Mouse (Mus musculus) hindbrain, embryonic 11.5 days (tissue): Measurements from ENCODE around the gene Car1. TPM values are rescaled to one million over a fixed set of nuclear protein-coding genes. Genes with fewer than 3 reads are reported as not detected.
"Not testable (repeated sequence)": the region's sequence is repeated elsewhere in the genome, so short reads cannot be mapped to it uniquely, and the experiment has no call there.

Experiments used
- ATAC-seq: fragments of 200-750 bp; cut with Nextera tagmentation; 2 replicates; pipeline ENCODE4 v1.8.0; 2017; ENCODE audit warnings: mild to moderate bottlenecking, moderate TSS enrichment, moderate library complexity; ENCODE audit not compliant: low FRiP score
- DNase-seq: peaks from one replicate; pipeline ENCODE4 v3.0.0-alpha.2; 2015; ENCODE audit warnings: low spot score
- H3K27ac ChIP-seq: fragments of 300-500 bp; sonication (generic); 2 replicates; pipeline ENCODE4 v1.5.1; 2014; ENCODE audit warnings: mild to moderate bottlenecking, low read depth, low read length
- H3K27me3 ChIP-seq: fragments of 300-500 bp; sonication (generic); 2 replicates; pipeline ENCODE4 v1.6.1; 2014; ENCODE audit warnings: mild to moderate bottlenecking, low read length, moderate library complexity, mixed read lengths; ENCODE audit not compliant: control insufficient read depth, insufficient read depth
- H3K36me3 ChIP-seq: fragments of 300-500 bp; sonication (generic); 2 replicates; pipeline ENCODE4 v1.6.1; 2014; ENCODE audit warnings: mild to moderate bottlenecking, low read length, moderate library complexity, mixed read lengths; ENCODE audit not compliant: control insufficient read depth, insufficient read depth
- H3K4me1 ChIP-seq: fragments of 300-500 bp; sonication (generic); replicated peaks from 2 replicates; pipeline ENCODE4 v1.6.1; 2014; ENCODE audit warnings: low read length, mixed read lengths; ENCODE audit not compliant: control insufficient read depth, insufficient read depth
- H3K4me2 ChIP-seq: fragments of 300-500 bp; sonication (generic); replicated peaks from 2 replicates; pipeline ENCODE4 v1.6.1; 2014; ENCODE audit warnings: mild to moderate bottlenecking, low read depth, low read length
- H3K4me3 ChIP-seq: fragments of 300-500 bp; sonication (generic); 2 replicates; pipeline ENCODE4 v1.5.1; 2014; ENCODE audit warnings: low read depth, low read length
- H3K9ac ChIP-seq: fragments of 300-500 bp; sonication (generic); 2 replicates; pipeline ENCODE4 v1.6.1; 2014; ENCODE audit warnings: low read depth, low read length
- H3K9me3 ChIP-seq: fragments of 300-500 bp; sonication (generic); 2 replicates; pipeline ENCODE4 v1.6.1; 2016; ENCODE audit warnings: low read length; ENCODE audit not compliant: control insufficient read depth
- WGBS: fragments of 180-500 bp; shearing (Covaris S2); extraction: QIAGEN DNeasy Blood & Tissue Kit; methylation state at CpG from one replicate; pipeline ENCODE4 v1.1.7; 2014; 5-methylcytosine and 5-hydroxymethylcytosine counted together
- polyA plus RNA-seq: library from polyadenylated mRNA; unstranded; fragments of >200 nt; fragmentation: Nextera tagmentation; extraction: Ambion mirVana; gene quantifications from 2 replicates; pipeline ENCODE4 v1.2.1, GENCODE M21; 2014

Gene Car1
- polyA plus RNA-seq, 1 experiment from 2014 or later, result not detected

DNA sequence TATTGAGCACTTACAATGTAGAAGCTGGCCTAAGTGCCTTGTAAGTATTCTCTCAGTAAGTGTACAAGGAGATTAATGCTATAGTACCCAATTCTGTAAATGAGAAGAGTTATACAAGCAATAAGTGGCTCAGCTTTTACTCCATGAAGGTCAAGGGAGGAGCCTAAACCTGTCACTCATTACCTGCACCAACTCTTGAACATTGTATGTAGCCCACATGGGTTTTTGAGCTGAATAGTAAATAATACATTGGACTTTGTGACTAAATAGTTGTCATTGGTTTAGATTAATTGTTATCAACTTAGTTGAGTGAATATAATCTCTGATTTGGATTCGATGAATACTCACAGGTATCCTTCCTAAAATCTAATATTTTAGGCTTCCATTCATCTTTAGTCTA, 35.7 kb downstream of the Car1 start:
- H3K4me2 ChIP-seq, H3K36me3 ChIP-seq, H3K9me3 ChIP-seq, H3K9ac ChIP-seq, H3K4me3 ChIP-seq, H3K27me3 ChIP-seq, DNase-seq, H3K4me1 ChIP-seq, H3K27ac ChIP-seq, ATAC-seq: not testable (repeated sequence)
- 93% methylated on average over 1 of the region's 1 CpGs for WGBS

DNA sequence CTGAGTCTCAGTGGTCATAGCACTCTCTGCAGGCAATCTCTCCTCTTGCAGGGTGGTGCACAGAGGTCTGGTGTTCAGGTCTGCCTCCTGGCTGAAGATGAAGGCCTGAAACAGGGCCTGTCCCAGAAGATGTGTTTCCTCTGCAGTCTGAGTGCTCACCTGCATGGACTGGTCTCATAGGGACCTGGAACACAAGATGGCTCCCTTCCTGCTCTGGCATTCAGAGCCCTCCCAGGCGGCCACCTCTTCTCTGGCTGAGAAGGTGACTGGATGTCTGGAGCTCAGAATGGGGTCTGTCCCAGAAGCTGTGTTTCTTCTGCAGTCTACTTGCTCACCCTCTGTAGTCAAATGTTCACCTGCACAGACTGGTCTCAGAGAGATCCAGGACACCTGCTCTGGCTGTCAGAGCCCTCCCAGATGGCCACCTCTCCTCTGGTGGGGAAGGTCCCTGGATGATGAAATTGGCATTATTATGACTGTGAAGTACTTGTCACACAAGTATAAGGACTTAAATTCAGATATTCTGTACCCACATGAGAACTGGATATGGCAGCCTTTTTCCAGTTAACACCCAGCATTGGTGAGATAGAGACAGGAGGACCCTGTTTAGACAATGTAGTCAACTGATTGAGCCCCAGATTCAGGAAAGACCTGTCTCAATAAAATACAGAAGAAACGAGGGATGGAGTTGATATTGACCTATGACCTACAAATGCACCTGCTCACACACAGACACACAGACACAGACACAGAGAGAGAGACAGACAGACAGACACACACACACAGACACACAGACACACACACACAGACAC, 43.2 kb downstream of the Car1 start:
- no peaks in the 10 kb centered on the region for H3K27me3 ChIP-seq
- H3K4me2 ChIP-seq, result no peak overlapping the region
- no peak overlapping the region for H3K9ac ChIP-seq
- DNase-seq, result no peak
- no peak overlapping the region for H3K27ac ChIP-seq
- no peaks in the 10 kb centered on the region for H3K36me3 ChIP-seq
- no peak overlapping the region for H3K4me3 ChIP-seq
- no peaks in the 10 kb centered on the region for H3K4me1 ChIP-seq
- WGBS, result 66% methylated on average over 2 of the region's 2 CpGs
- no peak for ATAC-seq
- H3K9me3 ChIP-seq, result no peaks in the 10 kb centered on the region

DNA sequence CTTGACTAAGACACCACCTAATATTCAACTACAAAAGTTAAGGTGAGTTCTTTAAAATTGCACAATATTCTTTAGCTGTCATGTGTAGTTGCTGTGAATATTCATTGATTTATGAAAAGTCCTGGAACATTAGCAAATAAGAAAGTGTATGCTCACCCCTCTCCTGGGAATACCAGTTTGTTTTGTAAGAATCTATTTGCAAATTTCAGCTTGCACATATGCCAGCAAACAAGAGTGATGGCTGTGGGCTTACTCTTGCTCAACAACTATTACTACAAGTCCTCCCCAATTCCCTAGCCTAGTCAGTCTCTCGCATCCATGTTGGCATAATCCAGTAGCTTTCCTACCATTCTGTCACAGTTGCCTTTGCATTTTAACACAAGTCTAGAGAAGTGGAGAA, 52.5 kb downstream of the Car1 start:
- ATAC-seq, result no peak
- H3K4me2 ChIP-seq, result no peak overlapping the region

DNA sequence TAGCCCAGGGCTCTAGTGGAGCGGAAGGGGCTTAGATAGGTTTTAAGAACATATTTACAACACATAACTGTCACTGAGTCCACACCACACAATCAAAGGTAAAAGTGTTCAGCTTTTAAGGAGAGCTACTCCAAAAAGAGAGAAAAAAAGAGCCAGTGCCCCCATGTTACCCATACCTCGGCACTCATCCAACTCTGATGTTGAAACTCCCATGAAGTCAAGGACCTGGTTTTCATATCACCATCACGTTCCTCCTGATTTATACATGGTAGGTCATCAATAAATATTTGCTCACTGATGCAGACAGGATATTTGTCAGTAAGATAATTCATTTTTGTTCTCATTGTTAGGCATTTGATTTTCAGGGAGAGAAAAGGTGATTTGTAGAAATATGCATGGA, 62.1 kb downstream of the Car1 start:
- H3K9ac ChIP-seq, result no peak overlapping the region
- 91% methylated on average over 3 of the region's 3 CpGs for WGBS
- no peaks in the 10 kb centered on the region for H3K4me1 ChIP-seq
- ATAC-seq (no peak), DNase-seq (no peak)
- H3K27ac ChIP-seq, result no peak overlapping the region
- H3K36me3 ChIP-seq, result no peaks in the 10 kb centered on the region
- H3K27me3 ChIP-seq, result no peaks in the 10 kb centered on the region
- no peak overlapping the region for H3K4me3 ChIP-seq
- H3K9me3 ChIP-seq, result no peaks in the 10 kb centered on the region
- H3K4me2 ChIP-seq, result no peak overlapping the region

More for the DNA sequence above, 52.5 kb downstream of the Car1 start:
- Histone ChIP-seq H3K4me1 (no peaks in the 10 kb centered on the region), H3K9me3 (no peaks in the 10 kb centered on the region), H3K9ac (no peak overlapping the region), H3K27ac (no peak overlapping the region), H3K36me3 (no peaks in the 10 kb centered on the region), H3K4me3 (no peak overlapping the region), H3K27me3 (no peaks in the 10 kb centered on the region)
- 97% methylated on average over 1 of the region's 1 CpGs for WGBS
- no peak for DNase-seq

DNA sequence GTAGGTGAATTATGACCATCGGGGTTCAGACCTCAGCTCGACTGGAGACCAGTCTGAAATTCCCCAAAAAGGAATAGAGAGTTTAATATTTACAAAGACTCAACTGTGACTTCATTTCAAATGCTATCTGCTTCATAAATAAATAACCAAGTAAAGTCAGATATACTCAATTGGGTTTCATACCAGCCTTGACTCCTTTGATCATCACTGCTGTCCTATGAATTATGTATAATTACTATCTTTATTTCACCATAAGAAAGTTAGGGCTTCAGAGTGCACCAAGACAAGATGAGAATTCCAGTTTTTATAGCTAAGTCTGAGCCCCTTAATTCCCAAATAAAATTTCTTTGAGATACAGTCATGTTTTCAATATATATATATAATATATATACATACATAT, 69.9 kb downstream of the Car1 start:
- no peak overlapping the region for H3K27ac ChIP-seq
- 93% methylated on average over 2 of the region's 2 CpGs for WGBS
- H3K27me3 ChIP-seq, result no peaks in the 10 kb centered on the region
- no peaks in the 10 kb centered on the region for H3K9me3 ChIP-seq
- no peaks in the 10 kb centered on the region for H3K4me1 ChIP-seq
- H3K4me2 ChIP-seq, result no peak overlapping the region
- DNase-seq (no peak), ATAC-seq (no peak)
- no peaks in the 10 kb centered on the region for H3K36me3 ChIP-seq
- H3K9ac ChIP-seq, result no peak overlapping the region
- H3K4me3 ChIP-seq, result no peak overlapping the region

DNA sequence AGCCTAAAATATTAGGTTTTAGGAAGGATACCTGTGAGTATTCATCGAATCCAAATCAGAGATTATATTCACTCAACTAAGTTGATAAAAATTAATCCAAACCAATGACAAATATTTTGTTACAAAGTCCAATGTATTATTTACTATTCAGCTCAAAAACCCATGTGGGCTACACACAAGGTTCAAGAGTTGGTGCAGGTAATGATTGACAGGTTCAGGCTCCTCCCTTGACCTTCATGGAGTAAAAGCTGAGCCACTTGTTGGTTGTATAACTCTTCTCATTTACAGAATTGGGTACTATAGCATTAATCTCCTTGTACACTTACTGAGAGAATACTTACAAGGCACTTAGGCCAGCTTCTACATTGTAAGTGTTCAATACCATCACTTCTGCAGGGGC, 80.7 kb downstream of the Car1 start:
- DNase-seq, H3K27me3 ChIP-seq, ATAC-seq, H3K9me3 ChIP-seq, H3K4me2 ChIP-seq, H3K36me3 ChIP-seq, H3K9ac ChIP-seq, H3K27ac ChIP-seq, H3K4me1 ChIP-seq, H3K4me3 ChIP-seq: not testable (repeated sequence)
- 93% methylated on average over 1 of the region's 1 CpGs for WGBS

DNA sequence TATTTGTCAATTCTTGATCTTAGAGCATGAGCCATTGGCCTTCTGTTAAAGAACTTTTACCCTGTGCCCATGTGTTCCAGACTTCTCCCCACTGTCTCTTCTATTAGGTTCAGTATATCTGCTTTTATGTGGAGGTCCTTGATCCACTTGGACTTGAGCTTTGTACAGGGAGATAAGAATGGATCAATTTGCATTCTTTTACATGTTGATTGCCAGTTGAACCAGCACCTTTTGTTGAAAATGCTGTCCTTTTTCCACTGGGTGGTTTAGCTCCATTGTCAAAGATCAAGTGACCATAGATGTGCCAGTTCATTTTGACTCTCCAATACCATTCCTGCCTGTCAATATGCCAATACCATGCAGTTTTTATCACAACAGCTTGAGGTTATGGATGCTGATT, 82.7 kb downstream of the Car1 start:
- ATAC-seq, H3K4me2 ChIP-seq, H3K9me3 ChIP-seq, H3K4me3 ChIP-seq, DNase-seq, H3K36me3 ChIP-seq, H3K4me1 ChIP-seq, H3K27ac ChIP-seq, H3K9ac ChIP-seq, H3K27me3 ChIP-seq: not testable (repeated sequence)

Other genes starting within 250 kb of the Car1 start
- gene 1810022K09Rik, start 197.1 kb downstream of the Car1 start, polyA plus RNA-seq, result 486 and 509 TPM in 2 replicates
- gene Car13, start 166.6 kb downstream of the Car1 start, polyA plus RNA-seq, result 3.4 and 3.9 TPM in 2 replicates
- gene Car3, start 55.1 kb upstream of the Car1 start, polyA plus RNA-seq, result 5.1 and 5.2 TPM in 2 replicates
- gene Car2, start 77.9 kb upstream of the Car1 start, polyA plus RNA-seq, result 105 and 108 TPM in 2 replicates